Mouse (Mus musculus): ENCODE results near the gene Amz1. TPM values are rescaled to one million over a fixed set of nuclear protein-coding genes. Genes with fewer than 3 reads are reported as not detected.

Gene Amz1
- total and polyA plus RNA-seq, 3 experiments: 7.5 to 12.4 (median 8.3) TPM

- Histone ChIP-seq H3K27me3 (replicated peaks) (no peaks in the 10 kb centered on the region), H3K9me3 (replicated peaks; ENCODE audit: low read length) (no peaks in the 10 kb centered on the region), H3K9ac (ENCODE audit: insufficient read depth, low read depth) (no peak overlapping the region; the same call in 1 of the 2 replicates), H3K27ac (ENCODE audit: insufficient read depth, low read depth) (no peak overlapping the region), H3K79me2 (replicated peaks; ENCODE audit: control insufficient read depth, extremely low read depth, insufficient read depth, poor library complexity, severe bottlenecking) (no peaks in the 10 kb centered on the region), H3K4me2 (ENCODE audit: insufficient read depth, low read depth, poor library complexity, severe bottlenecking) (peak overlapping the region; percentile 4; the same call in 1 of the 2 replicates), H3K36me3 (replicated peaks in 1 of 2; ENCODE audit: control insufficient read depth in 1 of 2, insufficient read depth in 1 of 2, low read length in 1 of 2) (peaks cover 3 to 20% of the 10 kb centered on the region in 2 experiments), H3K4me3 (replicated peaks in 1 of 3; ENCODE audit: low read depth in 2 of 3, low read length in 2 of 3, poor library complexity in 1 of 3) (peak overlapping the region; percentile 7 to 63 (median 34)), H3K4me1 (ENCODE audit: control insufficient read depth in 1 of 2, insufficient read depth in 2 of 2) (peaks cover 9 to 52% of the 10 kb centered on the region in 2 experiments; a peak in 3 of 4 replicates)
- TF ChIP-seq HCFC1 (IDR thresholded peaks at IDR 0.05; ENCODE audit: low read depth, low read length) (0 out of 2 replicates have a peak, but pooled peaks have one; percentile 33), MAFK (IDR thresholded peaks at IDR 0.05; ENCODE audit: insufficient replicate concordance, low read length) (no peak), CHD1 (IDR thresholded peaks at IDR 0.05; ENCODE audit: low read depth, low read length) (no peak), ETS1 (conservative IDR thresholded peaks at IDR 0.05; ENCODE audit: low read depth, low read length) (no peak), UBTF (IDR thresholded peaks at IDR 0.05; ENCODE audit: low read depth, low read length) (no peak), TCF12 (IDR thresholded peaks at IDR 0.05; ENCODE audit: low read depth, low read length) (no peak), MEF2A (IDR thresholded peaks at IDR 0.05; ENCODE audit: borderline replicate concordance, low read depth, low read length) (no peak), SIN3A (IDR thresholded peaks at IDR 0.05; ENCODE audit: low read length) (no peak), RCOR1 (conservative IDR thresholded peaks at IDR 0.05; ENCODE audit: low read depth, low read length) (no peak), MXI1 (IDR thresholded peaks at IDR 0.05; ENCODE audit: low read depth, low read length) (peak; percentile 26; the same call in 1 of the 2 replicates), BHLHE40 (IDR thresholded peaks at IDR 0.05; ENCODE audit: low read depth, low read length) (no peak), POLR2A (IDR thresholded peaks at IDR 0.05; ENCODE audit: low read depth, low read length) (peak; percentile 40), RAD21 (IDR thresholded peaks at IDR 0.05; ENCODE audit: low read depth, low read length) (no peak), GABPA (IDR thresholded peaks at IDR 0.05; ENCODE audit: insufficient replicate concordance, low read depth, low read length) (no peak), PAX5 (IDR thresholded peaks at IDR 0.05; ENCODE audit: low read length) (no peak), ELF1 (IDR thresholded peaks at IDR 0.05; ENCODE audit: low read depth, low read length) (no peak), JUND (conservative IDR thresholded peaks at IDR 0.05; ENCODE audit: low read depth, low read length) (no peak), ZNF384 (IDR thresholded peaks at IDR 0.05; ENCODE audit: low read depth, low read length) (no peak), MYC (IDR thresholded peaks at IDR 0.05; ENCODE audit: low read depth, low read length) (no peak), CHD2 (IDR thresholded peaks at IDR 0.05; ENCODE audit: low read length) (no peak), MAZ (IDR thresholded peaks at IDR 0.05; ENCODE audit: low read depth, low read length) (no peak), JUN (IDR thresholded peaks at IDR 0.05; ENCODE audit: insufficient read depth, low read depth, low read length) (no peak), ZKSCAN1 (IDR thresholded peaks at IDR 0.05; ENCODE audit: borderline replicate concordance, low read depth, low read length) (no peak), ZC3H11A (IDR thresholded peaks at IDR 0.05; ENCODE audit: low read depth, low read length) (no peak), CTCF (conservative IDR thresholded peaks at IDR 0.05 in 1 of 2, IDR thresholded peaks at IDR 0.05 in 1 of 2; ENCODE audit: low read depth in 2 of 2, low read length in 2 of 2) (no peak)
- DNase-seq (ENCODE audit: extremely low read depth): peak; percentile 59
- dilution Hi-C loops (cut with MboI; ENCODE audit: extremely low pct_ligation_motif_present, extremely low pct_unique_long_range_greater_than_20kb, low sequenced_read_pairs) (no loop called here), in situ Hi-C loops (cut with MboI; ENCODE audit: low pct_ligation_motif_present, low pct_unique_long_range_greater_than_20kb, low sequenced_read_pairs) (loop anchor here (5.0 to 10.0 kb wide), 3 partner anchors 34 to 196 kb away; partner anchors contain the start of gene Brat1)
Observed at GRCm38 (mm10) chr5:140741040-140741439, 17.1 kb downstream of the Amz1 start.
